Mouse (Mus musculus) heart, postnatal 4 days (tissue): Measurements from ENCODE around the gene Podxl. TPM values are rescaled to one million over a fixed set of nuclear protein-coding genes. Genes with fewer than 3 reads are reported as not detected.

ENCODE experiments used
- DNase-seq: peaks from one replicate; pipeline ENCODE4 v3.0.0; 2021
- total RNA-seq, 2 experiments: library from RNA; stranded (reverse); gene quantifications; 2 replicates each; pipeline ENCODE4 v1.2.3; 2021

Gene Podxl
- 10 to 100 TPM; 68.6 to 78.1 TPM for total RNA-seq

DNA sequence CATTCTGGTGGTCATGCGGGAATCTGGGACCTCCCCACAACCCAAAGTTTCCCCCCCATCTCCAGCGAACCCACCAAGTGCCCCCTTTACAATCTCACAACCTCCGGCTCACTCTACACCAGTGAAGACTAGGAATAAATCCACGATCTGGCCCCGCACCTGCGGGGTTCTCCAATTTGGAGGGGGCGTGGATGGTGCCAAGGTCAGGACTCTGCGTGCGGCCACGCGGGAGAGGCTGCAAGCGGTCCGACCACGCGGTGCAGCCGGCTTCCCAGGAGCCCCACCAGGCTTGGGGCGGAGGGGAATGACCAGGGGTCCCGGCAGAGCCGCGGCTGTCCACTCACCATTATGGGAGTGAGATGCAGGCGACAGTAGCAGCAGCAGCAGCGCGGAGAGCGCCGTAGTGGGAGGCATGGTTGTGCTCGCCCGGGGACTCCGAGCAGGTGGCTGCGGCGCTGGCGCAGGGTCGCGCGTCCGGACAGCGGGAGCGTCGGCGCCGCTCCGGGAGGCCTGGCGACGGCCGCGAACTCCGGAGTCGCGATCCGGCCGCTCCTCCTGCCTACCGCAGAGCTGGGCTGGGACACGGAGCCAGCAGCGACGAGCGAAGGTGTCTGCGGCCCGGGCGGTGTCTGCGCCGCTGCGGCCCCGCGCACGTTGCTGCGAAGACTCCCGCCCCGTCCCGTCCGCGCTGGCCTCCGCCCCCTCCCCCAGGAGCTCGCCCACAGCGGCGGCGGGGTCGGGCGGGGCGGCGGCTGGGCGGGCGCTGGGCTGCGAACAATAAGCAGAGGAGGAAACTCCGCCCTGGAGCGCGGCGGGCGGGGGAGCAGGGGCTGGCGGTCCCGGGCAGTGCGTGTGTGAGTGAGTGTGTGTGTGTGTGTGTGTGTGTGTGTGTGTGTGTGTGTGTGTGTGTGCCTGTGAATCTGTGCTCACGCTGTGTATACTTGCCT, at the start of gene Podxl:
Gene Podxl, minus strand, starts transcription at position 747 of the 947 bp plus-strand sequence.
- DNase-seq = peak; percentile 87

DNA sequence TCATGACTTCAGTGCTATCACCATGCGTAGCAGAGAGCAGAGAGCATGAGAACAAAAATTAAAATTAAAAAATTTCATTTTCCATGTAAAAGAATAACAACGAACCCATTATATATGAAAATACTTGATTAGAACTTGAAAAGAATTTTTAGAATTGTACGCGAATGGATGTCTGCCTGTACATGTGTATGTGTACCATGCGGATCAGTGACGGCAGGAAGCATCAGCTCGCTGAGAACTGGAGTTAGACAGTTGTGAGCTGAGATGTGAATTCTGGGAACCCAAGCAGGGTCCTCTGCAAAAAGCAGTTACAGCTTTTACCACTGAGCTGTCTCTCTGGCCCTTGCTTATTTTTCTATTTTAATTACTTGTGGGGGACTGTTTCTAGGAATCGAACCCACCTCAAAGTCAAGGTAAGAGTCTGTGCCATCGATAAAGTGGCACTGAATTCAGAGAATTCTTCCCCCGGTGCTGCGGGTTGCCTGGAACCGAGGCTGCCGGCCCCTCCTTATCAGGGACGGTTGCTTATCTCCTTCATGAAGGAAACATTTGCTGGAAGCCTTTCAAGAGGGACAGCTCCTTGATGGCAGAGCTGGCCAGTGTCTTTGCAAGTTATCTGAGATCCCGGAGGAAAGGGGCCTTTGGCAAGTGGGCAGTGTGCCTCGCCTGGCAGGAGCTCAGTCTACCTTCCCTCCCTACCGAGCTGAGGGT, 48.9 kb upstream of the Podxl start:
- no peak for DNase-seq

DNA sequence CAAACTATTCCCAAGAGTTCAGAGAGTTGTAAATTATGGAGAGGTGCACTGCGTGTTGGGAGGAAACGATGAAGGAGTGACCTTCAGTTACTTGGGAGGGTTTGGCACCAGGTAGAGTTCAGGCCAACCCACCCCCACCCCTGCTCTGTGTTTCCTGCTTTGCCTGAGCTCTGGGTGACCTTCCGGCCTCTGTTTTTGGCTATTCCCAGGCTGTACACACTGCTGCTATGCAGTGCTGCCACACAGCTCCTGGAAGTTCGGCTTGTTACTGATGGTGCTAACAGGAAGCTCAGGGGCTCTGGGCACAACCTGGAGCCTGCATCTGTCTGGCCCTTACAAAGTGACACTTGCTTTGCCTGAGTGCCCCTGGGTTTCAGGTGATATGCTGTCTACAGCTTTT, 42.6 kb upstream of the Podxl start:
- no peak for DNase-seq

DNA sequence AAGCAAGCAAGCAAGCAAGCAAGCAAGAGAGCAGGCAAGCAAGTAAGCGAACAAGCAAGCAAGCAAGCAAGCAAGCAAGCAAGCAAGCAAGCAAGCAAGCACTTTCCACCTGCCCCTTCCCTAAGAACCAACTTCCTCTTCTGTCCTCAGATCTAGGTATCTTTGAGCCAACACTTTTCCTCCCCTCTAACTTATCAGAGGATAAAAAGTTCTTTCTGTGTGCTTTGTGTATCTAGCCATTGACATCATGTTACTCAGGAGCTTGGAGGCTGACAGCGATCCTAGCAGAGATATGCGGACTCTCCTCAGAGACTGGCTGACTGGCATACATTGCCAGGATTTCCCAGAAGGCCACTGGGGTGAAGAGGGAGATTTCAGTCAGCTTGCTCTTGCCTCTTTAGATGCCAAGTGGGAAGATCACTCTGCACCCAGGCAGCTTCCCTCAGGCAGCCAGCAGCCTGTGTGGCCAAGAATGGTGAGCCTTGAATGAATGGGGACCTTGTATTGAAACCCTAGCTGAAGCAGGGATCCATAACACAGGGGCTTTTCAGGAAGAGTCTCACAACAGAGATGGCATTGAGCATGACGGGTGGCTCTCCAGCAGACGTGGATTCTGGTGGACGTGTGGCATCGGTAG, 41.0 kb upstream of the Podxl start:
- no peak for DNase-seq

GRCm38 (mm10) chr6:31602489-31602888, 38.7 kb upstream of the Podxl start:
- DNase-seq = no peak

- DNase-seq = peak; percentile 52
Measured at GRCm38 (mm10) chr6:31601131-31601530, 37.4 kb upstream of the Podxl start.

DNA sequence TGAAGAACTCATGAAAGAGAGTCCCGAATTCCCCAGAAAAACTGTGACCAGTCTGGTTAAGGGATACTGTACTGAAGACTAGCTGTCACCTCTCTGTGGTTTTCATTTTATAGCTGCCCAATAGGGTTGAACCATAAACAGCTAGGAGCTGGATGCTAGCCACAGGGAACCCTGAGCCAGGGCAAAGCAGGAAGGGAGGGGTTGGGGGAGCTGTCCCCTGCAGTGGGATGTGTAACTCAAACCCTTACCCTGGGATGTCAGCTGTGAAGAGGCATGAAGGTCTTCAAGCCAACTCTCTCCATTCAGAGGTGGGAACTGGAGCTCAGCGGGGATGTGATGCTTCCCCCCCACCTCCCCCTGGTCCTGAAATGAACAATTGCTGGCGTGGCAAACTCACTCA, 36.1 kb upstream of the Podxl start:
- no peak for DNase-seq

DNA sequence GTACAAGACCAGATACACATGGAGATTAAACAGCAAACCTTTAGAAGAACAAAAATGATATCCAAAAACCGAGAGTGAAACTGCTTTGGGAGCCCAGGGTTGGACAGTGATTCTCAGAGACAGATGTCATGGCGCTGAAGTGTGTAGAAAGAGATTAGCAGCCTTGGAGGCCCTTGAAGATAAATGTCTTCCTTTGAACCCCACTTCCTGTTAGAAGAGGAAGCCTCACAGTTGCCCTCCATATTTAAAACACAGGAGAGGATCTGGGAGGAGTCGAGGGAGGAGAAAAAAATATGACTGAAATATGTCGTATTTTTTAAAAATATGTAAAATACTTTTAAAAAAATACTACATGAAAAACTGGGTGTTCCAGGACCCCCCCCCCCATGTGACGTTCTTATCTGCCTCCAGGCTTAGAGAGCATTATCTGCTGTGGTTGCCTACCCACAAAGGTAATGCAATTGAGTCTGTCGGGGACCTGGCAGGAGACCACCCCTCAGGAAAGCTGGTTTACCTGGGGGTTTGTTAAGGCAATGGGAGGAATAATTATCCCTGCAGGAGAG, 34.6 kb upstream of the Podxl start:
- DNase-seq = no peak

DNA sequence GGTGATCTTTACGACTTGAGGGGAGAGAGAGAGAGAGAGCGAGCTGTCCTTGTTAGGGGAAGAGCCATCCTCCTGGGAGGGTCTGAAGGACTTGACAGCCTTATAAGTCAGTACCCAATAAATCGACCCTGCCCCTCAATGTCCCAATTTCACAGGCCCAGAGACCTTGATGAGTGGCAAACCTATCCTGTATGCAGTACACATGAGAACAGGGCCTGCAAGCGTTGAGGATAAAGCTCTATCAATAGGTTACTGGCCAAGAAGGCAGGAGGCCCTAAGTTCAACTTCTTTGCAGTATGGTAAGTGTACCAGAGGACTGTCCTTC, 33.3 kb upstream of the Podxl start:
- no peak for DNase-seq

- peak; percentile 71 for DNase-seq
Measured at GRCm38 (mm10) chr6:31596346-31597135, 32.8 kb upstream of the Podxl start.

DNA sequence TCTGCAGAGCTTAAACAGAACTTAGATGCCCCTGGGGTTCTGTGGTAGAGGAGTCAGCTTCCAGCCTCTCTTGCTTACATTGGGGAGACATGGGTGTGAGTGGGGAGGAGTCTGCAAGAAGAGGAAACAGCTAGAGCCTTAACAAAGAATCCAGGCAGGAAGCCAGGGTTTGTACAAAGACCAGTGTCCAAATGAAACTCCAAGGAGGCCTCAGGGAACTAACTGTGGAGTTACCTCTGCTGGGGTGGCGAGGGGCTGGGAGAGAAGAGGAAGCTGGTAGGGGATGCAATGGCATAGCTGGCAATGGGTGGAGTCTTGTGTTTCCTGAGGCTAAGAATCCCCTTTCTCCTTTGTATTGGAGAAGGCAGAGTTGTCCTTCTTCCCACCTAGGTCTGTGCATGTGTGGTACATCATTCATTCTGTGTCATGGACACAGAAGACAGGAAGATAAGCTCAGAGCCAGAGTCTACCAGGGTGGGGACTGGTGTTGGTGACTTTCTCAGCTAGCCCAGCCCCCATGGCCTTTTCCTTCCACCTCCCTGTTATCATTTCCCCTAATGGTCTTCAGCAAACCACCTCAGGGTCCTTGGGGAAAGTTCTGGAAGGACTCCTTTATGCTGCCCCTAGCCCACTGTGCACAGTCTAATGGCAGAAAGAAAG, 28.9 kb upstream of the Podxl start:
- peak; percentile 36 for DNase-seq

DNA sequence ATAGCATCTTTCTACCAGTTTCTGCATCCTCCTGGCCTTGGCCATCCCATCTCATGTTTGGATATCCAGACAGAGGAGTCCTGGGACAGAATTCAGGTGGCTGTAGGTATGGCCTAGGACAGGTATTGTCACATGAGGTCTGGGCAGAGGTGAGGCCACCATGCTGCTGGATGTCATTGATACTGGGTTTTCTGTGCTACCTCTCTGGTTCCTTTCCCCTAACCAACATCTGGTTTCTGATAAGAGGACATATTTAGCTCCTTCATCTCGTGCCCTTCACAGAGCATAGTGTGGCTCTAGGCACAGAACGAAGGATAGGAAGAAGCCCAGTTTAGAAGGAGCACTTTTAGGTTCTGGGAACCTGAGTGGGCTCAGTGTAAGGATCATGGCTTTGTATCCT, 28.3 kb upstream of the Podxl start:
- DNase-seq = no peak

GRCm38 (mm10) chr6:31591676-31592075, 27.9 kb upstream of the Podxl start:
- DNase-seq = no peak

DNA sequence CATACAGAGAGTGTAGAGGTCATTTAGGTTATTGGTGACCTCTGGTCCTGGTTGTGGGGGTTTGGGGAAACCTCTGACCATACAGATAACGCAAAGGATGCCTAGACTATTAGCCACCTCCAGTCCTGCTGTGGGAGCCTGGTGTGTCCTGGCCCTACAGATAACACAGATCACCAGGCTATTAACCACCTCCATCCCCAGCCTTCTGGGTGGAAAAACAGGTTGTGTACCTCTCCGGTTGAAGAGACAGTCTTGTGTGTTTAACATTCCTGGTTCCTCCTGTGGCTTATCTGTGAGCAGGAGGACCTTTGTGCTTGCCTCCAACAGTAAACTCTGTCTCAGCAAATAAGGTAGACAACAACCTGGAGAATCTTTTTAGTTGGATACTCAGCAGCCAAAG, 27.0 kb upstream of the Podxl start:
- no peak for DNase-seq

DNA sequence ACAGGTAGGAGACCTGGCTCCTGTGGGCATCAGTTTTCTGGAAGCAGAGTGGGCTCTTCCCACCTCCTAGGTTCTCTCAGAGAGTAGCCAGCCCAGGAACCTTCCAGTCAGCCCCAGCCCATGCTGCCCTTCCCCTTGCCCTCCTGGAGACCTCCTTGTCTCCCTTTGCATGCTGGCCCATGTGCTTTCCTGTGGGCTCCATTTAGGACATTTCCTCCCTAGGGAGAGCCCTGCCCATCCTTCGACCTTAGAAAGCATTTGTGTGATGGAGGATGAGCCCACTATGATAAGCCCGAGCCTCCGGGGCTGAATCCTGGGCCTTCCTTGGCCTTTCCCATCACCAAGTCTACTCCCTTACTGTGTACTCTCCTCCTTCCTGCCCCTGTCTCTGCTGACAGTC, 25.5 kb upstream of the Podxl start:
- DNase-seq = no peak

GRCm38 (mm10) chr6:31587655-31588054, 23.9 kb upstream of the Podxl start:
- no peak for DNase-seq

GRCm38 (mm10) chr6:31586127-31586526, 22.3 kb upstream of the Podxl start:
- no peak for DNase-seq

GRCm38 (mm10) chr6:31576151-31576550, 12.4 kb upstream of the Podxl start:
- DNase-seq = no peak

DNA sequence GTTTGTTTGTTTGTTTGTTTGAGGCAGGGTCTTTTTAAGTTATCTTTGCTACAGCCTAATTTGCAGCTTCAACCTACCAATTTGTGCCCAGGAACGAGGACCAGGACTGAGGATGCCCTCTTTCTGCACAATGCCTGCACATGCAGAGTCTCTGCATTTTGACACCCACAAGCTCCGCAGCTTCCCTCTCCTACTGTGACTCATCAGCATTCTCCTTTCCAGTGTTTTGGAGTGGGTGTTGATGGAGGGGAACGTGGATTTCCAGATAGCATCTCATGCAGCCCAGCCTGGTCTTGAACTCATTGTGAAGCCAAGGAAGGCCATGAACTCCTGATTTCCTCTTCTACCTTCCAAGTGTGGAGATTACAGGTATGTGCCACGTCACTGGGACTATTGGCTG, 11.3 kb upstream of the Podxl start:
- no peak for DNase-seq

DNA sequence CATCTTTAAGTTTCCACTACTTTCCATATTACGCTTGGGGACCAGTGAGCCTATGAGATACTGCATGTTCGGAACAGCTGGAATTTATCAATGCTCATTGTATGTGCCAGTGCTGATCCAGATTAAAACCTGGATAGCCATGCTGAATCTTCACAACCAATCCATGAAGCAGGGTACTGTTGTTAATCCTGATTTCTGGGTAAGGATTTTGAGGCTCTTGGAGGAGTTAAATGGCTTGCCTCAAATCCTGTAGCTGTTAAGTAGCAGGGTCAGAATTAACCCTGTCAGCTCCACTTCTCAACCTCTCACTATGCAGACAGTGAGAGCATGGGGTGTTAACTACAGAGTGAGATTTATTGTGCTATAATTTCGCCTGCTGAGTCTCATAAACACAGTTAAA, 7.7 kb upstream of the Podxl start:
- no peak for DNase-seq

DNA sequence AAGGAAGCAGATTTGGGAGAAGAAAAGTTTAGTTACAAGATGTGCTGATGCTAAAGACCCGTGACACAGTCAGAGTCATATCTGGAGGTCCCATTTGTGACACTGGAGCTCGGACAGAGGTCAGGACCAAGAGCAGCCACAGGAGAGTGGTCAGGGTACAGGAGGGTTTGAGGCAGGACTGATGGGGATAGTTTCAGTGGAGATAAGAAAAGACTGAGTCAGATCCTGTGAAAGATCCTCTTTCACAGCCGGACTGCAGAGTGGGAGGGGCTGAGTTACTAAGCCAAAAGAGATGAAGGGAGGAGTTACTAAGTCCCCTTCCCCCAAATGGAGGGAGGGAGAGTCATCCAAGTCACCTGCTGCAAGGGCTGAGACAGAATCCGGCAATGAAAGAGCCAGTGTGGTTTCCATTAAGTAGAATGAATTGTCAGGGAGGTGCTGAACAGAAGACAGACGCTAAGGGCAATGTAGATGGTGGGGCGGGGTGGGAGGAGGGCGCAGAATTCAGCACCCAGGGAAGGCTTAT, 4.4 kb upstream of the Podxl start:
- DNase-seq = no peak
